Mouse (Mus musculus): ENCODE results near the gene Dusp22.

DNA sequence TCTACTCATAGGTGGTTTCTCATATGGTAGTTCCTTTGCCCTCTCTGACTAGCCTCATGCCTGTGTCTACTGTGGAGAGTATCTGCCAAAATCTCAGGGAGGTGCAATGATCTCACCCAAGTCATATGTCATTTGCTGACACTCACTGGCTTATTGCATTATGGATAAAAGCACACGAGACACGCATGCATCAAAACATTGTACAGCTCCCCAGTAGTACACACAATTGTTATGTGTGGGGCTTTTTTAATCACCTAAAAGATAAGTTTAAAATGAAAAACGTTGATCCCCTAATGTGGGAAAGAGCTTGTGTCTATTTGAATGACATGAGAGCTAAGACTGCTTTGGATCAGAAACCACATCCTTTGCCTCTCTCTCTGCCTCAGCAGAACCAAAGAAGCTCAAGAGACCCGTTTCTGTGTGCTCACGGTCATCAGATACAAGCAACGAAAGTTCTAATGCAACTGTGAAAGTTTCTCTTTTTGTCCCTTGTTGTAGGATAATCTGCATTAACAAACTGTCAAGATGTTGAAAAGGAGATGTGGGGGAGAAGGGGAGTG is 82.7 kb downstream of the Dusp22 start:
- TF ChIP-seq TAL1 (IDR thresholded peaks at IDR 0.05; ENCODE audit: low read length) (no peak), GATA1 (IDR thresholded peaks at IDR 0.05; ENCODE audit: low read length) (no peak)
